ENCODE assay signal across 8 mouse cellular contexts in the genomic region with DNA sequence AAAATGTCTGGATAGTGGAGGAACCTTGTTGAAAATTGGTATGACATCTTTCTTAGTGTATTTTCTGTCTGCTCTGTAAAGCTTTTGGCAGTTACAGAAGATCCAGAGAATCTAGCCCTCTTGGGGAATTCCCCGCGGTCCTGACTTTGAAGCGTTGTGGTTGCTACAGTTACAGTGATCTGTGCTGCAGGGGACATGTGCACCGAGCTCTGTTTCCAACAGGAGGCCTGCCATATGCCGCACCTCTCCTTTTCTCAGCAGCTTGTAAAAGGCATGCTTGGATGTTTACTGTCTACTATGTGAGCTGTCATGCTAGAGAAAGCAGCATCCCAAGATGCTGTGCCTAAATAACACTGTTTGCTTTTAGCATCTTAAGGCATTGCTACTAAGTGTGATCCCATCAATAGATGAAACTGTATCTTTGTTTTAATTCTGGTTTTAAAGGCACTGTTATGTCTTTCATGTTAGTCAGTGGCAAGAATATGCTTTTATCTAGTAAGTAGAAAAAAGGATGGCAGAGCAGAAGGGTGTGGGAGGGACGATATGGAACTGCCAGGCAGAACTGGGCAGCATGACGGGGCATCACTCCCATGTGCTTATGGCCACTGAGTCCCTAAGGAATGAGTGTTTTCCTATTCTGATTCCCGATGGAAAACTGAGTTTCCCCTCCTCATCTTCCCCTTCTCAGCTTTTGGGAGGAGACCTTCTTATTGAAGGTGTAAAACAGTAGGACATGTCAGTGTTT. TPM values are rescaled to one million over a fixed set of nuclear protein-coding genes. Genes with fewer than 3 reads are reported as not detected.
A peak's percentile ranks its signal among the peaks of the same experiment; 100 is the strongest.
DNase-seq lines count a peak whose midpoint lies in the region; ATAC-seq and TF ChIP-seq lines count a peak whose summit lies in the region.

No protein-coding gene starts in this region.

- intact Hi-C loops in left cerebral cortex, adult 2 months (cut with DNase I), result loop anchor here (5.0 kb wide), 2 partner anchors 57 to 82 kb away; a partner anchor contains a TSS

- no peaks in the 10 kb centered on the region for H3K36me3 ChIP-seq in intestine, embryonic 14.5 days (ENCODE audit: control insufficient read depth, insufficient read depth, low read length)
- H3K36me3 ChIP-seq in intestine, embryonic 15.5 days, result no peaks in the 10 kb centered on the region
- H3K36me3 ChIP-seq in liver, embryonic 11.5 days (ENCODE audit: control insufficient read depth, insufficient read depth, low read length), result no peaks in the 10 kb centered on the region

- no peak for ATAC-seq in intestine, embryonic 14.5 days (replicated peaks; ENCODE audit: low FRiP score, low TSS enrichment, low read depth)
- ATAC-seq in intestine, embryonic 15.5 days, result no peak
- no peak for ATAC-seq in liver, embryonic 11.5 days (replicated peaks; ENCODE audit: low FRiP score)

- H3K4me3 ChIP-seq in intestine, embryonic 14.5 days (ENCODE audit: low read depth, low read length), result no peak overlapping the region
- no peak overlapping the region for H3K4me3 ChIP-seq in intestine, embryonic 15.5 days (replicated peaks)
- no peak overlapping the region for H3K4me3 ChIP-seq in left cerebral cortex, adult 2 months
- no peak overlapping the region for H3K4me3 ChIP-seq in liver, embryonic 11.5 days (ENCODE audit: low read depth, low read length)

- TF ChIP-seq CTCF in left cerebral cortex, adult 2 months (IDR thresholded peaks at IDR 0.05), result no peak; the same call in 1 of the 2 replicates

- H3K27ac ChIP-seq in intestine, embryonic 14.5 days (ENCODE audit: low read depth), result no peak overlapping the region
- no peak overlapping the region for H3K27ac ChIP-seq in intestine, embryonic 15.5 days
- H3K27ac ChIP-seq in left cerebral cortex, adult 2 months, result peak overlapping the region; percentile 21; the same call in 1 of the 2 replicates
- H3K27ac ChIP-seq in liver, embryonic 11.5 days (ENCODE audit: low read depth, low read length), result no peak overlapping the region

- H3K9me3 ChIP-seq in intestine, embryonic 14.5 days (ENCODE audit: control insufficient read depth, low read length), result no peaks in the 10 kb centered on the region
- H3K9me3 ChIP-seq in intestine, embryonic 15.5 days, result no peaks in the 10 kb centered on the region
- no peaks in the 10 kb centered on the region for H3K9me3 ChIP-seq in liver, embryonic 11.5 days (ENCODE audit: control insufficient read depth, low read length)

- H3K4me1 ChIP-seq in intestine, embryonic 14.5 days (replicated peaks; ENCODE audit: control insufficient read depth, insufficient read depth, low read length), result peaks cover 4% of the 10 kb centered on the region
- peaks cover 2% of the 10 kb centered on the region; the same call in 1 of the 2 replicates for H3K4me1 ChIP-seq in intestine, embryonic 15.5 days (replicated peaks)
- peaks cover 13% of the 10 kb centered on the region; the same call in 1 of the 2 replicates for H3K4me1 ChIP-seq in liver, embryonic 11.5 days (replicated peaks; ENCODE audit: control insufficient read depth, insufficient read depth, low read length)

- peak; percentile 48 for DNase-seq in intestine, embryonic 14.5 days (ENCODE audit: low spot score)
- DNase-seq in brain, adult 2 months (ENCODE audit: low read depth, low spot score), result peak; percentile 92
- DNase-seq in frontal cortex, postnatal 14 days (ENCODE audit: low spot score in 2 of 2), result peak; percentile 32 to 33
- peak; percentile 26 to 41 for DNase-seq in left cerebral cortex, adult 2 months (ENCODE audit: extremely low spot score in 1 of 2, low spot score in 2 of 2)
- DNase-seq in right cerebral cortex, postnatal 36 days (ENCODE audit: low spot score in 2 of 2), result peak; percentile 51 to 69
- no peak for DNase-seq in kidney, adult 18-20 months
- DNase-seq in liver, embryonic 11.5 days (ENCODE audit: low spot score), result no peak

- 60% methylated on average over 8 of the region's 8 CpGs for WGBS in intestine, embryonic 14.5 days
- WGBS in intestine, embryonic 15.5 days, result 64% methylated on average over 8 of the region's 8 CpGs
- 76% methylated on average over 8 of the region's 8 CpGs for WGBS in liver, embryonic 11.5 days

- no peak overlapping the region for H3K4me2 ChIP-seq in intestine, embryonic 14.5 days (ENCODE audit: low read length)
- H3K4me2 ChIP-seq in intestine, embryonic 15.5 days (replicated peaks), result no peak overlapping the region
- H3K4me2 ChIP-seq in liver, embryonic 11.5 days, result no peak overlapping the region

- H3K27me3 ChIP-seq in intestine, embryonic 14.5 days (replicated peaks; ENCODE audit: control insufficient read depth, insufficient read depth, low read length), result no peaks in the 10 kb centered on the region
- no peaks in the 10 kb centered on the region for H3K27me3 ChIP-seq in intestine, embryonic 15.5 days (replicated peaks)
- no peaks in the 10 kb centered on the region for H3K27me3 ChIP-seq in liver, embryonic 11.5 days (replicated peaks; ENCODE audit: control insufficient read depth, insufficient read depth, low read length)

- no peak overlapping the region for H3K9ac ChIP-seq in intestine, embryonic 14.5 days (ENCODE audit: low read length)
- H3K9ac ChIP-seq in intestine, embryonic 15.5 days, result no peak overlapping the region
- H3K9ac ChIP-seq in liver, embryonic 11.5 days (ENCODE audit: low read depth, low read length), result no peak overlapping the region

RNA-seq across cellular contexts. Expression of a gene that starts 57.6 kb away (rescaled TPM):
- 38.0 and 38.1 TPM in 2 replicates for polyA plus RNA-seq in intestine, embryonic 14.5 days (2014; fragmentation: Nextera tagmentation; extraction: Ambion mirVana)
- 25.6 and 28.4 TPM in 2 replicates for polyA plus RNA-seq in intestine, embryonic 15.5 days (2015; fragmentation: Nextera tagmentation; extraction: Ambion mirVana)
- 100 to 1,000 TPM; 113 to 125 TPM for total RNA-seq in left cerebral cortex, adult 2 months (2021)
- polyA plus RNA-seq in liver, embryonic 11.5 days (2014; fragmentation: Nextera tagmentation; extraction: Ambion mirVana), result 22.6 and 23.3 TPM in 2 replicates

Comparison
In these comparisons a context has a peak if more than half of its experiments do, and no peak if none do; other contexts are left out.
1. DNase-seq: peak in intestine, embryonic 14.5 days (single experiment), brain, adult 2 months (single experiment), frontal cortex, postnatal 14 days (2 of 2), left cerebral cortex, adult 2 months (2 of 2) and right cerebral cortex, postnatal 36 days (2 of 2); none in kidney, adult 18-20 months (single experiment) and liver, embryonic 11.5 days (single experiment).